In genomic region chr5:91962639-91963440, GRCm38 (mm10) we compare ENCODE assay signal across 1 mouse cellular context.
TF ChIP-seq lines count a peak whose summit lies in the region.

TSS of gene Rchy1 (minus strand) at chr5:91963068.

TF ChIP-seq in CH12.LX, 34 proteins besides CTCF, POLR2A, EP300 and RAD21 (continued from another document):
- peak; percentile 49; the same call in 1 of the 2 replicates for TF ChIP-seq MXI1 (IDR thresholded peaks at IDR 0.05; ENCODE audit: low read depth, low read length)
- no peak; the same call in 1 of the 2 replicates for TF ChIP-seq CHD1 (IDR thresholded peaks at IDR 0.05; ENCODE audit: low read depth, low read length)
- peak; percentile 90 for TF ChIP-seq ELF1 (IDR thresholded peaks at IDR 0.05; ENCODE audit: low read depth, low read length)
- no peak for TF ChIP-seq MAFK (IDR thresholded peaks at IDR 0.05; ENCODE audit: insufficient replicate concordance, low read length)
- TF ChIP-seq KAT2A (IDR thresholded peaks at IDR 0.05; ENCODE audit: insufficient replicate concordance, low read length), result 0 out of 2 replicates have a peak, but pooled peaks have one; percentile 40
- TF ChIP-seq NRF1 (IDR thresholded peaks at IDR 0.05; ENCODE audit: low read depth, low read length), result peak; percentile 85
- TF ChIP-seq MEF2A (IDR thresholded peaks at IDR 0.05; ENCODE audit: borderline replicate concordance, low read depth, low read length), result peak; percentile 5; the same call in 1 of the 2 replicates
